Mouse (Mus musculus) adrenal gland, postnatal 36 days (tissue): ENCODE results near the gene Arhgef7. TPM values are rescaled to one million over a fixed set of nuclear protein-coding genes. Genes with fewer than 3 reads are reported as not detected.
"Not testable (repeated sequence)": the region's sequence is repeated elsewhere in the genome, so short reads cannot be mapped to it uniquely, and the experiment has no call there.

Source experiments
- DNase-seq, 2 experiments: peaks; one replicate each; pipeline ENCODE4 v3.0.0; 2021; ENCODE audit warnings: mixed read lengths in 1 of 2
- total RNA-seq, 2 experiments: library from RNA; stranded (reverse); gene quantifications; 2 replicates each; pipeline ENCODE4 v1.2.3; 2021

Arhgef7 gene
- total RNA-seq, 2 experiments from 2014 or later, result 40.7 to 45.5 TPM

GRCm38 (mm10) chr8:11834691-11835090 lies 107.2 kb downstream of the Arhgef7 start:
- no peak for DNase-seq

- DNase-seq, result no peak
These were observed 112.7 kb downstream of the Arhgef7 start, which contains the start of gene Tex29 for GRCm38 (mm10) chr8:11840174-11840573. Tex29 (plus strand) TSS chr8:11840474.

- no peak for DNase-seq
These were observed 114.0 kb downstream of the Arhgef7 start for GRCm38 (mm10) chr8:11841571-11841970.

GRCm38 (mm10) chr8:11842757-11843156 lies 115.2 kb downstream of the Arhgef7 start:
- DNase-seq, result no peak

GRCm38 (mm10) chr8:11843677-11844315 lies 116.3 kb downstream of the Arhgef7 start:
- DNase-seq, result no peak

- no peak for DNase-seq
These were observed 116.8 kb downstream of the Arhgef7 start for GRCm38 (mm10) chr8:11844316-11844685.

- DNase-seq, result no peak
These were observed 119.3 kb downstream of the Arhgef7 start for GRCm38 (mm10) chr8:11846807-11847206.

- no peak for DNase-seq
These were observed 140.3 kb downstream of the Arhgef7 start for GRCm38 (mm10) chr8:11867832-11868231.

GRCm38 (mm10) chr8:11874227-11874626 lies 146.7 kb downstream of the Arhgef7 start:
- DNase-seq, result not testable (repeated sequence)

GRCm38 (mm10) chr8:11884646-11885045 lies 157.1 kb downstream of the Arhgef7 start:
- no peak for DNase-seq

Other genes starting within 250 kb of the Arhgef7 start
- 10 to 100 TPM in 1 of 2 experiments, 1 to 10 TPM in 1; 6.7 to 12.5 TPM for gene Rab20, start 249.0 kb upstream of the Arhgef7 start, total RNA-seq
- 10 to 100 TPM; 71.0 to 74.4 TPM for gene Naxd, start 230.2 kb upstream of the Arhgef7 start, total RNA-seq
- gene Cars2, start 176.9 kb upstream of the Arhgef7 start, total RNA-seq, result 10 to 100 TPM; 34.6 to 39.8 TPM
- gene Ing1, start 172.2 kb upstream of the Arhgef7 start, total RNA-seq, result 10 to 100 TPM; 36.1 to 43.7 TPM
- gene Ankrd10, start 92.0 kb upstream of the Arhgef7 start, total RNA-seq, result 10 to 100 TPM; 48.9 to 52.6 TPM
- gene 1700016D06Rik, start 26.7 kb upstream of the Arhgef7 start, total RNA-seq, result not detected
- gene Tex29, start 112.8 kb downstream of the Arhgef7 start, total RNA-seq, result not detected